Mouse (Mus musculus): ENCODE data around the gene Trim8. TPM values are rescaled to one million over a fixed set of nuclear protein-coding genes. Genes with fewer than 3 reads are reported as not detected.

Gene Trim8
- polyA plus RNA-seq (2016; fragmentation: Nextera tagmentation; extraction: Ambion mirVana) = 38.5 and 53.9 TPM in 2 replicates

DNA sequence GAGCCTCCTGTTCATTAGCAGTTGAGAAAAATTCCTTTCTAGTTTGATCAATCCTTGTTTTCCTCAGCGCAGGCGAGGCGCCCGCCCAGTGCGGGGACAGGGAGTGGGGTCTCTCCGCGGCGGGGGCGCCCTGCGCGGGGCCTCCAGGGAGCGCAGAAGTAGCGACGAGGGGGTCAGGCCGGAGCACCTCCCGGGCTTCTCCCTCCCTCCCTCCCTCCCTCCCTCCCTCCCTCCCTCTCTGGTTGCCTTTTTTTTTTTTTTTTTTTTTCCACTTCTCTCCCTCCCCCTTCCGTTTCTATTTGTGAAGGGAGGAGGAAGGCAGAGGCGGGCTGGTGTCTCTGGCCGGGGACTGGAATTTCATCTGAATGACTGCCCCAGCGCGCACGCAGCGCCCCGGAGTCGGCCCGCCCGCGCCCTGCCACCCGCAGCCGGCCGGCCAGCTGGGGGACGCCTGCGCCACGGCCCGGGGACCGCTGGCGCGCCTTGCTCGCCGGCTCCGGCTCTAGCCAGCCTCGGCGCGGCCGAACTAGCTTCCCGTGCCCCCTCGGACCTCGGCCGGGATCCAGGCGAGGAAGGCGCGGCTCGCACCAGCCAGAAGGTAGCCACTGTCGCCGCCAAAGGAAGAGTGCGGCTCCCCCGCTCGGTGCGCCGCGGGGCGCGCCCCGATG lies at the start of gene Trim8:
Gene Trim8, plus strand, starts transcription at position 302 of the 668 bp plus-strand sequence.
- H3K4me1 ChIP-seq = peaks cover 30% of the 10 kb centered on the region
- peak within 1 kb of the TSS; percentile 94 for H3K4me2 ChIP-seq (replicated peaks)
- H3K36me3 ChIP-seq = peaks cover 16% of the 10 kb centered on the region; the same call in 1 of the 2 replicates
- H3K27me3 ChIP-seq = no peaks in the 10 kb centered on the region
- H3K9ac ChIP-seq (replicated peaks) = peak within 1 kb of the TSS; percentile 99
- H3K9me3 ChIP-seq = no peaks in the 10 kb centered on the region
- H3K4me3 ChIP-seq = peak within 1 kb of the TSS; percentile 66
- peak; percentile 63 for ATAC-seq (ENCODE audit: low FRiP score, low read depth)
- 0% methylated on average over 35 of the region's 64 CpGs for WGBS
- peak within 1 kb of the TSS; percentile 100 for H3K27ac ChIP-seq (replicated peaks)

DNA sequence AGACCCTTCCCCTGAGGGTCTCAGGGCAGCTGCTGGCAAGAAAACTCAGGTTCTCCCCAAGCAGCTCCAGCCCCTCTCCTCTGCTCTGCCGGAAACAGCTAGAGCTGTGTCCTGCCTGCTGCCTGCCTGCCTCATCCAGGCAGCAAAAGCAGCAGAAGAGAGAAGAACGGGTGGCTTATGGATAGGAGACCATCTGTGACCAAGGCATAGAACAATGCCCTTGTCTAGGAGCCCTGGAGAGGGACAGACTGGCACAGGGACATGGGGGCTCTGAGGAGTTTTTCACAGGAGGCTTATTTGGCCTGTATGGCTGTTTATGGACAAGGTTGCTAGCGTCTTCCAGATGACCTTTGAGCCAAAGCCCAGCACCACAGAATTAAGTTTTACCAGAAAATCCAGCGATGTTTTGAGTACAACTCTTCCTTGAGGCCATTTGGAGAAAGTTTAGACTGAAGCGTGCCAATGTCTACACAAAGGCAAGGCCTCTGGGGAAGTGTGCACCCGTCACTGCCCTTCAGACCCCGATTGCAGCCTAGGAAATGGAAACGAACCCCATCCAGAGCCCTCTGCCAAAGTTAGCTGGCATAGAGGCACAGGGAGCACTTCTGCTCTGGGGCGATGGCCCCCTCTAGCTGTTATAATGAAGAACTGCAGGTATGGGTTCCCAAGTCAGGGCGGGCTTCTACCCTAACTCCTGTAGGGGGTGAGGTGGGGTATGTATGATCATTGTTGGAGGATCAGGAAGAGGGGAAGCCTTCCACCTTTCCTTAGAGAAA lies 49.3 kb upstream of the Trim8 start:
- no peaks in the 10 kb centered on the region for H3K27me3 ChIP-seq
- no peak overlapping the region for H3K4me2 ChIP-seq (replicated peaks)
- no peak overlapping the region for H3K4me3 ChIP-seq
- H3K36me3 ChIP-seq = peaks cover 37% of the 10 kb centered on the region
- 42% methylated on average over 10 of the region's 10 CpGs for WGBS
- H3K9ac ChIP-seq (replicated peaks) = 0 out of 2 replicates have a peak overlapping the region, but pooled peaks have one; percentile 11
- H3K9me3 ChIP-seq = no peaks in the 10 kb centered on the region
- peak overlapping the region; percentile 39 for H3K27ac ChIP-seq (replicated peaks)
- H3K4me1 ChIP-seq = peaks cover 38% of the 10 kb centered on the region
- ATAC-seq (ENCODE audit: low FRiP score, low read depth) = no peak

DNA sequence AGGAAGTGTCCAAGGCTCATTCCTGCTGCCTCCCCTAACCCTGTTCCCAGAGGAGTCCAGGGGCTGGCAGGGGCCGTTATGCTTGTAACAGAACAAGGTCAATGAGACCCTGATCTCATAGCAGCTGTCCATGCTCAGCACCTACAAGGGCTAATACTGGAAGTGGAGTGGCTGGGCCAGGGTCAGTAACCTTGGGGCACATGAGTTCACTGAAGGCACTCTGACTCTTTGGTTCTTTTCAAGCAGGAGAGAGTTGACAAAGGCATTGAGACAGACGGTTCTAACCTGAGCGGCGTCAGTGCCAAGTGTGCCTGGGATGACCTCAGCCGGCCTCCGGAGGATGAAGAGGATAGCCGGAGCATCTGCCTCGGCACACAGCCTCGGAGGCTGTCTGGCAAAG lies 48.6 kb upstream of the Trim8 start:
- Histone ChIP-seq H3K36me3 (peaks cover 38% of the 10 kb centered on the region), H3K27me3 (no peaks in the 10 kb centered on the region), H3K4me1 (peaks cover 31% of the 10 kb centered on the region), H3K4me2 (replicated peaks) (no peak overlapping the region), H3K27ac (replicated peaks) (no peak overlapping the region), H3K9me3 (no peaks in the 10 kb centered on the region), H3K4me3 (no peak overlapping the region), H3K9ac (replicated peaks) (no peak overlapping the region)
- WGBS = 89% methylated on average over 9 of the region's 9 CpGs
- no peak for ATAC-seq (ENCODE audit: low FRiP score, low read depth)

DNA sequence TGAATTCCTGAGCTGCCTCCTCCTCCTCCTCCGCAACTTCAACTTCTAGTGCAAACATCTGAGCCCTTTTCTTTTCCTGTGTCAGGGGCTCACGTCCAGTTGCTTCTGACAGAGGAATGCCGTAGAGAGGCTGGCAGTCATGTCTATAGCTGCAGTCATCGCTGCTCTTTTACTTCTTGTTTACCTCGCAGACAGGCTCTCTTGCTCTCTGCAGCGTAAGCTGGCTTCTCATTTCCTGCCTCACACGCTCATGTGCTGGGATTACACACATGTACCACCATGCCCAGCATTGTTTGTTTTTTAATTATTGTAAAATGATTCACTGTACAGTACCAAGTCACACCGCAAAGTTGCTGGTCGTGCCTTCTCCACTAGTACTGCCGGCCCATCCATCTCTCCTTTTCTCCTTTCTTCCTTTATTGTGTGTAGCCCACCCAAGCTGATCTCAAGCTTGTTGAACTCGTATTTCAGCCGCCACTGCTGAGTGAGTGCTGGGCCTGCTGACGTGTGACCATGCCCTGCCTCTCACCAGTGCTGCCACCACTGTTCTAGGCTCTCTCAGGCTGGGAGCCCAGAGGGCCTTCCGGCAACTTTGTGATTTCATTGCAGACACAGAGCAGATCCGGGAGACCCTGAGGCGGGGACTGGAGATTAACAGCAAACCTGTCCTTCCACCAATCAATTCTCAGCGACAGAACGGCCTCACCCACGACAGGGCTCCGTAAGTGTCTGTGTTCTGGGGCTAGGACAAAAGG lies 47.2 kb upstream of the Trim8 start:
- H3K4me2 ChIP-seq (replicated peaks) = no peak overlapping the region
- no peak overlapping the region for H3K9ac ChIP-seq (replicated peaks)
- H3K36me3 ChIP-seq = peaks cover 48% of the 10 kb centered on the region
- H3K9me3 ChIP-seq = no peaks in the 10 kb centered on the region
- H3K27ac ChIP-seq (replicated peaks) = 0 out of 2 replicates have a peak overlapping the region, but pooled peaks have one; percentile 40
- no peak overlapping the region for H3K4me3 ChIP-seq
- peaks cover 23% of the 10 kb centered on the region; the same call in 1 of the 2 replicates for H3K4me1 ChIP-seq
- 75% methylated on average over 20 of the region's 20 CpGs for WGBS
- H3K27me3 ChIP-seq = no peaks in the 10 kb centered on the region
- no peak for ATAC-seq (ENCODE audit: low FRiP score, low read depth)

DNA sequence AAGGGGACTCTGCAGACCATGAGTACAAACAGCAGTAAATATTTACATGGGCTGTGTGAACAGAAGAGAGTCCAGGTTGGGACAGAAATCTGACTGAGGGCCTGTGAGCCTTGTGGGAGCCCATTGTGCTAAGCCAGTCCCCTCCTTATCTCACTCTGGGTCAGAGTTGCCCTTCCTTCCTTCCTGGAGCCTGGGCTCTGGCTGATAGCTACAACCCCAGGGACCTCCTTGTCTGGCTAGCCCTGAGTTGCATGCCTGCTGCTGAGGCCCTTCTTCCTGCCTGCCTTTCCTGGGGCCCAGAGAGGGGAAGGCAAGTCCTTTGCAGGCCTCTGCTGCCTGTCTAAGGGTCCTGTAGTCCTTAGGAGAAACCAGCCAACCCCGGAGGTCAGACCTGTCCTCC lies 46.5 kb upstream of the Trim8 start:
- Histone ChIP-seq H3K9ac (replicated peaks) (no peak overlapping the region), H3K27ac (replicated peaks) (peak overlapping the region; percentile 40; the same call in 1 of the 2 replicates), H3K4me2 (replicated peaks) (no peak overlapping the region), H3K27me3 (no peaks in the 10 kb centered on the region), H3K4me1 (peaks cover 19% of the 10 kb centered on the region; the same call in 1 of the 2 replicates), H3K9me3 (no peaks in the 10 kb centered on the region), H3K4me3 (no peak overlapping the region), H3K36me3 (peaks cover 53% of the 10 kb centered on the region)
- WGBS = 81% methylated on average over 1 of the region's 1 CpGs
- no peak for ATAC-seq (ENCODE audit: low FRiP score, low read depth)

DNA sequence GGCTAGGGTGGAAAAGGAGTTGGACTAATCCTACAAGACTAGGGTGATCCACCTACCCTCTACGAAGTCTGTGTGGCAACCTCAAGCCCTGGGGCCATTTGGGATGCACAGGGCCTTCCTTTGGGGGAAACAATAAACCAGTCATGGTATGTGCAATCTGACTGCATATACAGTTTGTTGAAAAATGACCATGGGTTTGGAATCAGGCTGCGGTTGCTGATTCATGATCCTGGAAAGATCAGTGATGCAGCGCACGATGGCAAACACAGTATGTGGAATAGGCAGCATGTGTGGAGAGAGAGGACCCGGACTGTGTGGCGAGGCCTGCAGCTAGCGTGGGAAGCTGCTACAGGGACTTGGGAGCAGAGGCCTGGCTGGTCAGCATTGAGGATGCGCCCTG lies 45.9 kb upstream of the Trim8 start:
- Histone ChIP-seq H3K27me3 (no peaks in the 10 kb centered on the region), H3K9me3 (no peaks in the 10 kb centered on the region), H3K36me3 (peaks cover 58% of the 10 kb centered on the region), H3K9ac (replicated peaks) (no peak overlapping the region), H3K27ac (replicated peaks) (peak overlapping the region; percentile 40; the same call in 1 of the 2 replicates), H3K4me3 (no peak overlapping the region), H3K4me1 (peaks cover 19% of the 10 kb centered on the region; the same call in 1 of the 2 replicates), H3K4me2 (replicated peaks) (no peak overlapping the region)
- ATAC-seq (ENCODE audit: low FRiP score, low read depth) = no peak
- WGBS = 95% methylated on average over 8 of the region's 8 CpGs

DNA sequence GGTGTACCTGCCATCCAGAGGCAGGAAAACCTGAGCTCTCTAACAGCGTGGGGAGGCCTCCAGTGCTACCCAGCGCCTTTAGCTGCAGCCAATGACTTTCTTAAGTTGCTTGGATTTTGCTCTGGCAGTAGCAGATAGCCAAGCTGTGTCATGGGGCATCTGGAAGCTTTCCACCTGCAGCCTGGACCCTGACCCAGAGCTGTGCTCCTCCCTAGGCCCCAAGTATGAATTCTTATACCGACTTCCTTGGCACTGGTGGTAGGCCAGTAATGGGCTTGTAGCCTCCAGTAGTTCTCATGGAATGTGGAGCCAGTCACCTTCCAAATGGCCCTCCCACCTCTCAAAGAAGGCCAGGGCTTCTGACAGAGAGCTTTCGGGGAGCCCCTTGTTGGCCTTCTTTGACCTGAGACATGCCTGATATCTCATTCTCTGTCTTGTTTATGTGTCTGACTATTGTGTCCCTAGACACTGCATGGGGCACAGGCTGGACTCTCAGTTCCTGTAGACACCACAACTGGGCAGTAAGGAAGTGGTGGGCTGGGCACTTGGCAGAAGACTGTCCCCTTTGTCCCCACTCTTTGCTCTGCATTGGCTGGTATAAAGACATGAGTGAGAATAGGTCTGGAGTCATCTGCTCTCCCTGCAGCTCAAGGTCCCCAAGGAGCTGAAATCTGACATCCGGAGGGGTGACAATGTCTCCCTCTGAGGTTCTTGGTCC lies 45.3 kb upstream of the Trim8 start:
- no peak overlapping the region for H3K4me3 ChIP-seq
- H3K4me1 ChIP-seq = peaks cover 17% of the 10 kb centered on the region; the same call in 1 of the 2 replicates

DNA sequence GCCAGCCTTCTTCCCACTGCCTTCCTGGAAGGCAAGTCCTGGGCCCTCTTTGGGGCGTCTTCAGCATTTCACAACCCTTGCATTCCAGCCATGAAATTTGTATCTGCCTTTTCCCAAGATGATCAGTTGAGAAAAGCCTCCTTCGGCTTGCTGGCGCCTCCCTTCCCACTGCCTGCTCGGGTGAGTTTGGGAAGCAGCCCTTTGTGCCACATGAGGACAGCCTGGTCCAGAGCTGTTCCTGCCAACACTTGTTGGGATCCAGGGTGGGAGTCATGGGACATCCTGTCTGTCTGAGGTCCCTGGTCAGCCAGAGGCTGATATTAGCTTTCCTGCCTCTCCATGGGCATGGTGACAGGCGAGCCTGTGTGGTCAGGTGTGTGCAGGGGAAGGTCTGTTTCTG lies 43.7 kb upstream of the Trim8 start:
- Histone ChIP-seq H3K4me2 (replicated peaks) (no peak overlapping the region), H3K9me3 (no peaks in the 10 kb centered on the region), H3K4me1 (peaks cover 4% of the 10 kb centered on the region; the same call in 1 of the 2 replicates), H3K4me3 (no peak overlapping the region), H3K36me3 (peaks cover 76% of the 10 kb centered on the region), H3K9ac (replicated peaks) (no peak overlapping the region), H3K27ac (replicated peaks) (no peak overlapping the region), H3K27me3 (no peaks in the 10 kb centered on the region)
- no peak for ATAC-seq (ENCODE audit: low FRiP score, low read depth)
- WGBS = 92% methylated on average over 5 of the region's 5 CpGs

More for the DNA sequence above, 45.3 kb upstream of the Trim8 start:
- no peaks in the 10 kb centered on the region for H3K27me3 ChIP-seq
- no peak overlapping the region for H3K4me2 ChIP-seq (replicated peaks)
- 87% methylated on average over 5 of the region's 5 CpGs for WGBS
- no peak for ATAC-seq (ENCODE audit: low FRiP score, low read depth)
- no peaks in the 10 kb centered on the region for H3K9me3 ChIP-seq
- H3K36me3 ChIP-seq = peaks cover 65% of the 10 kb centered on the region
- H3K27ac ChIP-seq (replicated peaks) = peak overlapping the region; percentile 25; the same call in 1 of the 2 replicates
- H3K9ac ChIP-seq (replicated peaks) = no peak overlapping the region

DNA sequence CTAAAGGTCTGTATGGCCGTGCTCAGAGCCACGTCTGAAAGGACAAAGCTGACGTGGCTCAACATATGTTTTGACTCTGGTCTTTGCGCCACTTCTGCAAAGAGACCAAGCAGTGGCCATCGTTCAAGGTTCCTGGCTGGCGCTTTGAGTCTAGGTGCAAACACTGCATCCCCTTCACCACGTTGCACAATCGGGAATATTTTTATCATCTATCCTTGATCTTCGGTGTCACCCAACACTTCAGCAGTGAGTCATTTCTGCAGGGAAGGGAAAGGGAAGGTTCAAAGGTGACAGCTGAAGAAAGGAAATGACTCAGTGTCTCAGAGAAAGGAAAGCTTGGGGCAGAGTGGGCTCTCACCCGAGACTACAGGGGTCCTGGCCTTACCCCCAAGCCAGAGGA lies 42.2 kb upstream of the Trim8 start:
- no peak overlapping the region for H3K4me2 ChIP-seq (replicated peaks)
- no peaks in the 10 kb centered on the region for H3K27me3 ChIP-seq
- no peak overlapping the region for H3K27ac ChIP-seq (replicated peaks)
- H3K4me1 ChIP-seq = peaks cover 4% of the 10 kb centered on the region; the same call in 1 of the 2 replicates
- no peak overlapping the region for H3K9ac ChIP-seq (replicated peaks)
- no peak for ATAC-seq (ENCODE audit: low FRiP score, low read depth)
- peaks cover 72% of the 10 kb centered on the region for H3K36me3 ChIP-seq
- H3K4me3 ChIP-seq = no peak overlapping the region
- WGBS = 92% methylated on average over 10 of the region's 10 CpGs
- no peaks in the 10 kb centered on the region for H3K9me3 ChIP-seq

DNA sequence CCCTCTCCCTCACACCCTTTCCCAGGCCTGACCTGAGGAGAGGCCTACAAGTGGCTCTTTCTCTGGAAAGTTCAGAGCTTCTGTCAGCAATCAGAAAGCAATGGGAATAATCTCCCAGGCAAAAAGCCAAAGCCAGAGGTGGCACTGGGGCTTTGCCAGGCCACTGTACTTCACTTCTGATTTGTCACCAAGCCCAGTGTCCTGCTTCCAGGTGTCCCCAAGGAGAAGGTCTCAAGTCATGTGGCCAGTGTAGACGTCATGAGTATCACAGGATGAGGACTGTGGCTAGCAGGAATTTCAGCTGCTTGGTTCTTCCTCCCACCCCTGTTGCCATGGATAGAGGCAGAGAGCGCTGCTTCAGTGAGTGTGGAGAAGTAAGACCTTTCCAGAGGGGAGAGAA lies 41.6 kb upstream of the Trim8 start:
- Histone ChIP-seq H3K9me3 (no peaks in the 10 kb centered on the region), H3K36me3 (peaks cover 66% of the 10 kb centered on the region), H3K4me3 (no peak overlapping the region), H3K9ac (replicated peaks) (no peak overlapping the region), H3K4me2 (replicated peaks) (no peak overlapping the region), H3K27ac (replicated peaks) (no peak overlapping the region), H3K27me3 (no peaks in the 10 kb centered on the region), H3K4me1 (peaks cover 4% of the 10 kb centered on the region; the same call in 1 of the 2 replicates)
- WGBS = 82% methylated on average over 2 of the region's 2 CpGs
- no peak for ATAC-seq (ENCODE audit: low FRiP score, low read depth)

DNA sequence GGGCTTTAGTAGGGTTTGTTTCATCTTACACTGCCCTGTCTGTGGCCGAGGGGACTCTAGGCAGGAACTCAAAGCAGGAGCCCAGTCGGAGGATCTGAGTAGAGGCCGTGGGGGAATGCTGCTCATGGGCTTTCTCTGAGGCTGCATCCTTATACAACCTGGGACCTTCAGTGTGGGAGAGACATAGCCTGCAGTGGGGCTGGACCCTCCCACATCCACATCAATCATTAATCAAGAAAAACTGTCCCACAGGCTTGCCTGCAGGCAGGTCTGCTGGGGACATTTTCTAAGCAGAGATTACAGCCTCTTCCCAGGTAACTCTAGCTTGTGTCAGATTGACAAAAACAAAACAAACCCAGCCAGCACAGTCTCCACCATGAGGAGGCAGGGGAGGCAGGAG lies 38.9 kb upstream of the Trim8 start:
- no peak overlapping the region for H3K27ac ChIP-seq (replicated peaks)
- no peaks in the 10 kb centered on the region for H3K27me3 ChIP-seq
- peaks cover 47% of the 10 kb centered on the region for H3K36me3 ChIP-seq

More for the DNA sequence above, 38.9 kb upstream of the Trim8 start:
- Histone ChIP-seq H3K4me2 (replicated peaks) (no peak overlapping the region), H3K9me3 (no peaks in the 10 kb centered on the region), H3K9ac (replicated peaks) (no peak overlapping the region), H3K4me1 (0 out of 2 replicates have a peak, but pooled peaks cover 4% of the 10 kb centered on the region), H3K4me3 (no peak overlapping the region)
- no peak for ATAC-seq (ENCODE audit: low FRiP score, low read depth)
- 97% methylated on average over 3 of the region's 3 CpGs for WGBS

Measured in midbrain, embryonic 12.5 days (tissue).